Mouse (Mus musculus) ES-E14 (cell line): ENCODE results near the gene Lrrc29. TPM values are rescaled to one million over a fixed set of nuclear protein-coding genes. Genes with fewer than 3 reads are reported as not detected.

Source experiments
- DNase-seq: peaks from one replicate; pipeline ENCODE4 v3.0.0-alpha.2; 2013; ENCODE audit warnings: low read depth, low spot score
- H3K27ac ChIP-seq: 2 replicates; pipeline ENCODE4 v1.5.1; 2012; ENCODE audit warnings: low read depth, mild to moderate bottlenecking, low read length, moderate library complexity, mixed read lengths; ENCODE audit not compliant: poor library complexity, insufficient read depth, severe bottlenecking
- H3K36me3 ChIP-seq: 2 replicates; pipeline ENCODE4 v1.6.1; 2012; ENCODE audit warnings: mild to moderate bottlenecking, low read length, moderate library complexity, mixed read lengths; ENCODE audit not compliant: control insufficient read depth, poor library complexity, insufficient read depth, severe bottlenecking
- H3K4me1 ChIP-seq, 2 experiments: fragments of 150-350 bp in 1 of 2; sonication (generic) in 1 of 2; 2 replicates each; pipeline ENCODE4 v1.6.1; 2012; ENCODE audit warnings: low read length in 2 of 2, mild to moderate bottlenecking in 1 of 2, mixed read lengths in 1 of 2; ENCODE audit not compliant: control insufficient read depth in 2 of 2, insufficient read depth in 2 of 2, poor library complexity in 1 of 2
- H3K4me3 ChIP-seq, 2 experiments: fragments of 150-350 bp in 1 of 2; sonication (generic) in 1 of 2; 2 replicates each; pipeline ENCODE4 v1.5.1; 2012; ENCODE audit warnings: low read length in 2 of 2, low read depth in 1 of 2, mild to moderate bottlenecking in 1 of 2, mixed read lengths in 1 of 2; ENCODE audit not compliant: insufficient read depth in 1 of 2, poor library complexity in 1 of 2, severe bottlenecking in 1 of 2
- H3K9ac ChIP-seq: 2 replicates; pipeline ENCODE4 v1.6.1; 2012; ENCODE audit warnings: low read depth, mild to moderate bottlenecking, low read length, mixed read lengths; ENCODE audit not compliant: poor library complexity, insufficient read depth, severe bottlenecking
- H3K9me3 ChIP-seq: fragments of 150-350 bp; sonication (generic); 2 replicates; pipeline ENCODE4 v1.6.1; 2012; ENCODE audit warnings: low read depth, mild to moderate bottlenecking, low read length; ENCODE audit not compliant: control insufficient read depth, insufficient read depth
- CHD2 ChIP-seq: IDR thresholded peaks from 2 replicates; pipeline ENCODE4 v1.6.1; 2014; ENCODE audit warnings: mild to moderate bottlenecking, low read depth, low read length, inconsistent platforms
- HCFC1 ChIP-seq: IDR thresholded peaks from 2 replicates; pipeline ENCODE4 v1.6.1; 2012; ENCODE audit warnings: low read length, inconsistent platforms, borderline replicate concordance; ENCODE audit not compliant: insufficient read depth
- MAFK ChIP-seq: IDR thresholded peaks from 2 replicates; pipeline ENCODE4 v1.6.1; 2014; ENCODE audit warnings: mild to moderate bottlenecking, low read depth, low read length, inconsistent platforms; ENCODE audit not compliant: insufficient read depth
- ZC3H11A ChIP-seq: IDR thresholded peaks from 2 replicates; pipeline ENCODE4 v1.6.1; 2012; ENCODE audit warnings: low read depth, mild to moderate bottlenecking, inconsistent platforms, low read length, borderline replicate concordance
- ZNF384 ChIP-seq: IDR thresholded peaks from 2 replicates; pipeline ENCODE4 v1.6.1; 2012; ENCODE audit warnings: low read depth, low read length, inconsistent platforms
- in situ Hi-C, 2 experiments: fragments of 600-800 bp; cut with MboI; formaldehyde crosslinking; loops; one replicate each; pipeline ENCODE4 v1.15.1; 2025; ENCODE audit warnings: low sequenced_read_pairs in 2 of 2, inconsistent platforms in 1 of 2; ENCODE audit not compliant: unreplicated experiment in 2 of 2
- total RNA-seq: library from RNA; depleted of rRNA; stranded (reverse); fragments of 300-350 nt; gene quantifications from 2 replicates; pipeline ENCODE4 v1.2.3, GENCODE M21; 2012

Lrrc29 gene
- total RNA-seq, 1 experiment: 2.8 TPM

GRCm38 (mm10) chr8:105367107-105367506 is 41.0 kb upstream of the Lrrc29 start:
- no peak for TF ChIP-seq HCFC1
- TF ChIP-seq CHD2: no peak
- TF ChIP-seq ZC3H11A: no peak
- no peak for TF ChIP-seq ZNF384
- no peak for TF ChIP-seq MAFK
- Histone ChIP-seq H3K27ac (no peak overlapping the region), H3K9me3 (no peaks in the 10 kb centered on the region), H3K4me3 (no peak overlapping the region), H3K36me3 (peaks cover 4% of the 10 kb centered on the region; the same call in 1 of the 2 replicates), H3K9ac (no peak overlapping the region), H3K4me1 (peaks cover 0 to 3% of the 10 kb centered on the region in 2 experiments; a peak in 2 of 4 replicates)
- DNase-seq: no peak
- in situ Hi-C loops: no loop called here

- Histone ChIP-seq H3K27ac (no peak overlapping the region), H3K4me3 (no peak overlapping the region), H3K36me3 (peaks cover 6% of the 10 kb centered on the region), H3K9ac (no peak overlapping the region), H3K9me3 (no peaks in the 10 kb centered on the region), H3K4me1 (peaks cover 0 to 6% of the 10 kb centered on the region in 2 experiments; a peak in 2 of 4 replicates)
- in situ Hi-C loops: no loop called here
- no peak for DNase-seq
- TF ChIP-seq CHD2: no peak
- no peak for TF ChIP-seq ZNF384
- TF ChIP-seq HCFC1: no peak
- TF ChIP-seq ZC3H11A: no peak
- no peak for TF ChIP-seq MAFK
Measured at GRCm38 (mm10) chr8:105361751-105362702, 35.9 kb upstream of the Lrrc29 start.

- no peak overlapping the region for H3K4me3 ChIP-seq
- in situ Hi-C loops: no loop called here
- H3K27ac ChIP-seq: no peak overlapping the region
- DNase-seq: no peak
- H3K9me3 ChIP-seq: no peaks in the 10 kb centered on the region
- TF ChIP-seq ZNF384 (no peak), MAFK (no peak), ZC3H11A (no peak), CHD2 (no peak), HCFC1 (no peak)
- peaks cover under 1 to 16% of the 10 kb centered on the region in 2 experiments; a peak in 2 of 4 replicates for H3K4me1 ChIP-seq
- H3K36me3 ChIP-seq: peaks cover 6% of the 10 kb centered on the region
- H3K9ac ChIP-seq: no peak overlapping the region
Measured at GRCm38 (mm10) chr8:105359646-105360045, 33.6 kb upstream of the Lrrc29 start.

- Histone ChIP-seq H3K36me3 (peaks cover 6% of the 10 kb centered on the region), H3K27ac (no peak overlapping the region)
- in situ Hi-C loops: no loop called here
Measured at GRCm38 (mm10) chr8:105359208-105359607, 33.1 kb upstream of the Lrrc29 start.

More at GRCm38 (mm10) chr8:105359208-105359607, 33.1 kb upstream of the Lrrc29 start:
- Histone ChIP-seq H3K9me3 (no peaks in the 10 kb centered on the region), H3K4me3 (no peak overlapping the region), H3K4me1 (peaks cover 2 to 16% of the 10 kb centered on the region in 2 experiments; a peak in 2 of 4 replicates), H3K9ac (no peak overlapping the region)
- TF ChIP-seq ZC3H11A (no peak), MAFK (no peak), ZNF384 (no peak), CHD2 (no peak), HCFC1 (no peak)
- no peak for DNase-seq
